Mouse (Mus musculus) thymus, postnatal 36 days (tissue): ENCODE data around the gene Dcaf12l2.

Source experiments
- DNase-seq, 2 experiments: peaks; one replicate each; pipeline ENCODE4 v3.0.0; 2022; ENCODE audit warnings: mixed read lengths in 2 of 2

Gene Dcaf12l2

GRCm38 (mm10) chrX:44367646-44368521 lies at the start of gene Dcaf12l2:
Gene Dcaf12l2 (minus strand): TSS chrX:44368342.
- DNase-seq = peak in 1 of 2 experiments; percentile 2

GRCm38 (mm10) chrX:44367280-44367645 lies 879 bp downstream of the Dcaf12l2 start:
- no peak for DNase-seq
